Mouse (Mus musculus) telencephalon, adult 2 months (tissue): ENCODE results near the gene Atox1.
"Not testable (repeated sequence)": the region's sequence is repeated elsewhere in the genome, so short reads cannot be mapped to it uniquely, and the experiment has no call there.

Source experiments
- DNase-seq: peaks from one replicate; pipeline ENCODE4 v3.0.0-alpha.2; 2011; ENCODE audit warnings: low read depth, low spot score

Atox1 gene

GRCm38 (mm10) chr11:55453640-55454039 is 7.4 kb downstream of the Atox1 start:
- DNase-seq: no peak

- DNase-seq: no peak
These were observed 10.7 kb downstream of the Atox1 start for GRCm38 (mm10) chr11:55450311-55450710.

GRCm38 (mm10) chr11:55449531-55449930 is 11.5 kb downstream of the Atox1 start:
- DNase-seq: no peak

- no peak for DNase-seq
These were observed 14.5 kb downstream of the Atox1 start for GRCm38 (mm10) chr11:55446579-55446978.

GRCm38 (mm10) chr11:55444772-55445171 is 16.3 kb downstream of the Atox1 start:
- DNase-seq: no peak

GRCm38 (mm10) chr11:55439718-55440117 is 21.3 kb downstream of the Atox1 start:
- no peak for DNase-seq

- DNase-seq: no peak
These were observed 23.0 kb downstream of the Atox1 start for GRCm38 (mm10) chr11:55438031-55438430.

GRCm38 (mm10) chr11:55436089-55436488 is 24.9 kb downstream of the Atox1 start:
- no peak for DNase-seq

GRCm38 (mm10) chr11:55432981-55433380 is 28.1 kb downstream of the Atox1 start:
- no peak for DNase-seq

GRCm38 (mm10) chr11:55429973-55430372 is 31.1 kb downstream of the Atox1 start:
- DNase-seq: no peak

GRCm38 (mm10) chr11:55428186-55429012 is 32.6 kb downstream of the Atox1 start:
- no peak for DNase-seq

GRCm38 (mm10) chr11:55424746-55425360 is 36.2 kb downstream of the Atox1 start:
- no peak for DNase-seq

GRCm38 (mm10) chr11:55423756-55424155 is 37.3 kb downstream of the Atox1 start:
- DNase-seq: peak; percentile 43

- no peak for DNase-seq
These were observed 38.1 kb downstream of the Atox1 start, which contains the start of gene Sparc for GRCm38 (mm10) chr11:55422978-55423377. TSS of gene Sparc (minus strand) at chr11:55423183.

GRCm38 (mm10) chr11:55419678-55420307 is 41.2 kb downstream of the Atox1 start:
- no peak for DNase-seq

GRCm38 (mm10) chr11:55419296-55419677 is 41.8 kb downstream of the Atox1 start:
- no peak for DNase-seq

- DNase-seq: no peak
These were observed 42.4 kb downstream of the Atox1 start for GRCm38 (mm10) chr11:55418704-55419061.

GRCm38 (mm10) chr11:55417898-55418703 is 42.9 kb downstream of the Atox1 start:
- DNase-seq: no peak

- DNase-seq: no peak
These were observed 44.3 kb downstream of the Atox1 start for GRCm38 (mm10) chr11:55416609-55417265.

GRCm38 (mm10) chr11:55415731-55416130 is 45.3 kb downstream of the Atox1 start:
- not testable (repeated sequence) for DNase-seq

GRCm38 (mm10) chr11:55415036-55415704 is 45.9 kb downstream of the Atox1 start:
- no peak for DNase-seq
